Mouse (Mus musculus) heart, postnatal 0 days (tissue): ENCODE measurements around the gene Ubr2. TPM values are rescaled to one million over a fixed set of nuclear protein-coding genes. Genes with fewer than 3 reads are reported as not detected.

Experiments used
- ATAC-seq: fragments of 200-750 bp; cut with Nextera tagmentation; 2 replicates; pipeline ENCODE4 v1.8.0; 2017; ENCODE audit warnings: low read depth, moderate number of reproducible peaks, moderate library complexity; ENCODE audit not compliant: insufficient read depth
- DNase-seq: peaks from one replicate; pipeline ENCODE4 v3.0.0-alpha.2; 2016; ENCODE audit warnings: low spot score
- H3K27ac ChIP-seq: fragments of 300-500 bp; sonication (generic); 2 replicates; pipeline ENCODE4 v1.5.1; 2014; ENCODE audit warnings: low read depth, mild to moderate bottlenecking
- H3K27me3 ChIP-seq: fragments of 300-500 bp; sonication (generic); 2 replicates; pipeline ENCODE4 v1.6.1; 2014; ENCODE audit warnings: low read length, mixed read lengths; ENCODE audit not compliant: control insufficient read depth, insufficient read depth
- H3K36me3 ChIP-seq: fragments of 300-500 bp; sonication (generic); replicated peaks from 2 replicates; pipeline ENCODE4 v1.6.1; 2014; ENCODE audit warnings: low read length, mixed read lengths; ENCODE audit not compliant: control insufficient read depth, insufficient read depth
- H3K4me1 ChIP-seq: fragments of 300-500 bp; sonication (generic); 2 replicates; pipeline ENCODE4 v1.6.1; 2014; ENCODE audit warnings: antibody characterized with exemption; ENCODE audit not compliant: control insufficient read depth, insufficient read depth
- H3K4me2 ChIP-seq: fragments of 300-500 bp; sonication (generic); 2 replicates; pipeline ENCODE4 v1.6.1; 2014; ENCODE audit warnings: low read depth, mild to moderate bottlenecking, low read length, moderate library complexity
- H3K4me3 ChIP-seq: fragments of 300-500 bp; sonication (generic); 2 replicates; pipeline ENCODE4 v1.5.1; 2014; ENCODE audit warnings: low read depth, low read length
- H3K9ac ChIP-seq: fragments of 300-500 bp; sonication (generic); replicated peaks from 2 replicates; pipeline ENCODE4 v1.6.1; 2014; ENCODE audit warnings: low read depth, low read length, mixed read lengths
- H3K9me3 ChIP-seq: fragments of 300-500 bp; sonication (generic); replicated peaks from 2 replicates; pipeline ENCODE4 v1.6.1; 2016; ENCODE audit warnings: low read length; ENCODE audit not compliant: control insufficient read depth
- CTCF ChIP-seq: IDR thresholded peaks from 2 replicates; pipeline ENCODE4 v1.5.1; 2016; ENCODE audit warnings: antibody characterized with exemption, control low read depth, low read depth
- EP300 ChIP-seq: IDR thresholded peaks from 2 replicates; pipeline ENCODE4 v1.6.1; 2016; ENCODE audit warnings: antibody characterized with exemption, low read depth
- WGBS: fragments of 180-500 bp; shearing (Covaris S2); extraction: QIAGEN DNeasy Blood & Tissue Kit; methylation state at CpG from one replicate; pipeline ENCODE4 v1.1.7; 2014; 5-methylcytosine and 5-hydroxymethylcytosine counted together
- polyA plus RNA-seq: library from polyadenylated mRNA; unstranded; fragments of >200 nt; fragmentation: Nextera tagmentation; extraction: Ambion mirVana; gene quantifications from 2 replicates; pipeline ENCODE4 v1.2.1, GENCODE M21; 2015
- total RNA-seq: library from RNA; depleted of rRNA; stranded (reverse); fragments of >200 nt; gene quantifications from 2 replicates; pipeline ENCODE4 v1.2.3, GENCODE M21; 2014; ENCODE audit warnings: low replicate concordance; rRNA removed

The Ubr2 gene
- total and polyA plus RNA-seq, 2 experiments from 2014 or later = 10.8 to 37.4 TPM

DNA sequence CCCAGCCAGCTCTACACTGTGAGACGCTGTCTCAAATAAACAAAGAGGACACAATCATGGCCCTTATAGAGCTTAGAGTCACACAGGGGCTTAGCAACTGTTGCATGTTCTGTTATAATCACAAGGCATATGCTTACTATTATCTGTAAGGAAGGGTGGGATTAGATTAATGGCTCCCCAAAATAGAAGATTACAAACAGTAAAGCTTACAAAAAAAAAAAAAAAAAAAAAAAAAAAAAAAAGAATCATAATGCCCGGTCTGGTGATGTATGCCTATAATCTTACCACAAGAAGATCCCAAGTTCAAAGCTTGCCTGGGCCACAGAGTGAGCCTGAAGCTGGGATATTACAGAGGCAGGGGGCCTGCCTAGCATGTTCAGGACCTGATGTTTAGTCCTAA, 130.0 kb downstream of the Ubr2 start:
- no peak overlapping the region for H3K4me2 ChIP-seq
- no peaks in the 10 kb centered on the region for H3K9me3 ChIP-seq
- H3K9ac ChIP-seq = no peak overlapping the region
- H3K36me3 ChIP-seq = no peaks in the 10 kb centered on the region
- H3K27me3 ChIP-seq = no peaks in the 10 kb centered on the region
- H3K4me3 ChIP-seq = no peak overlapping the region
- DNase-seq = no peak
- 55% methylated on average over 2 of the region's 2 CpGs for WGBS
- H3K4me1 ChIP-seq = no peaks in the 10 kb centered on the region
- TF ChIP-seq EP300 (no peak), CTCF (no peak)
- peak overlapping the region; percentile 77 for H3K27ac ChIP-seq
- ATAC-seq = no peak

DNA sequence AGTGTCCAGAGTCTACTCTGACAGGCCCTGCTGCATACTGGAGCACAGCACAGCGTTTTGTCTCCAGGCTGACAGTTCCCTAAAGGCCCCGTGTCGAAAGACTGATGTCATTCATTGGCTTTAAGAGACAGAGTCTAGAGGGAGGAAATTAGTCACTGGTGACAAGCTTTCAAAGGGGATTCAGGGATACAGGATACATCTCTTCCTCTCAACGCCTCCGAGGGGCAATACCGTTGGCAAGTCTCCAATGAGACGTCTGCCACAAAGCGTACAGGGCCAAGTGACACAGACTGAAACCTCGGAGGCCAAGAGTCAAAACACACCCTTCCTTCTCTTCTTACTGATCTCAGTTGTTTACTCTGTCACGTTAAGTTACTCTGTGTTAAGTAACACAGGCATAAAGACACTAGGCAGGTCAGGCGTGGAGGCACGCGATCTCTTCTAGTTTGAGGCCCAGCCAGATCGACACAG, 130.5 kb downstream of the Ubr2 start:
- Histone ChIP-seq H3K27ac (peak overlapping the region; percentile 77), H3K4me3 (no peak overlapping the region), H3K4me1 (no peaks in the 10 kb centered on the region), H3K27me3 (no peaks in the 10 kb centered on the region), H3K36me3 (no peaks in the 10 kb centered on the region), H3K9me3 (no peaks in the 10 kb centered on the region), H3K9ac (no peak overlapping the region), H3K4me2 (no peak overlapping the region)
- no peak for TF ChIP-seq CTCF
- peak; percentile 70; the same call in 1 of the 2 replicates for TF ChIP-seq EP300
- DNase-seq (peak; percentile 81), ATAC-seq (peak; percentile 84)
- 25% methylated on average over 14 of the region's 14 CpGs for WGBS

Other genes starting within 250 kb of the Ubr2 start
- 0.27 TPM in 1 of 2 replicates, not detected in the other for gene Ptcra, start 246.8 kb downstream of the Ubr2 start, total RNA-seq
- gene Ptcra, start 246.8 kb downstream of the Ubr2 start, polyA plus RNA-seq = not detected in 2 replicates
- gene 2310039H08Rik, start 237.9 kb downstream of the Ubr2 start, total RNA-seq = 75.6 and 80.4 TPM in 2 replicates
- 74.9 and 76.4 TPM in 2 replicates for gene 2310039H08Rik, start 237.9 kb downstream of the Ubr2 start, polyA plus RNA-seq
- gene Rpl7l1, start 227.9 kb downstream of the Ubr2 start, total RNA-seq = 34.6 and 44.3 TPM in 2 replicates
- gene Rpl7l1, start 227.9 kb downstream of the Ubr2 start, polyA plus RNA-seq = 72.9 and 77.7 TPM in 2 replicates
- gene Bicral, start 152.1 kb downstream of the Ubr2 start, total RNA-seq = 3.6 and 17.2 TPM in 2 replicates
- gene Bicral, start 152.1 kb downstream of the Ubr2 start, polyA plus RNA-seq = 1.8 and 2.3 TPM in 2 replicates
- gene Tbcc, start 119.9 kb downstream of the Ubr2 start, total RNA-seq = 37.8 and 44.8 TPM in 2 replicates
- 43.6 and 43.7 TPM in 2 replicates for gene Tbcc, start 119.9 kb downstream of the Ubr2 start, polyA plus RNA-seq
- gene Prph2, start 100.1 kb downstream of the Ubr2 start, total RNA-seq = not detected in 2 replicates
- not detected in 2 replicates for gene Prph2, start 100.1 kb downstream of the Ubr2 start, polyA plus RNA-seq